Mouse (Mus musculus) gonadal fat pad, adult 2 months (tissue): Measurements from ENCODE around the gene Elmod2. TPM values are rescaled to one million over a fixed set of nuclear protein-coding genes. Genes with fewer than 3 reads are reported as not detected.

Experiments
- DNase-seq: peaks from one replicate; pipeline ENCODE4 v3.0.0-alpha.2; 2012; ENCODE audit warnings: low read depth
- polyA plus RNA-seq: library from polyadenylated mRNA; depleted of rRNA; stranded (reverse); fragments of >200 nt; gene quantifications from 2 replicates; pipeline ENCODE4 v1.2.3, GENCODE M21; 2012; rRNA removed

The Elmod2 gene
- polyA plus RNA-seq, 1 experiment, result 7.4 TPM

DNA sequence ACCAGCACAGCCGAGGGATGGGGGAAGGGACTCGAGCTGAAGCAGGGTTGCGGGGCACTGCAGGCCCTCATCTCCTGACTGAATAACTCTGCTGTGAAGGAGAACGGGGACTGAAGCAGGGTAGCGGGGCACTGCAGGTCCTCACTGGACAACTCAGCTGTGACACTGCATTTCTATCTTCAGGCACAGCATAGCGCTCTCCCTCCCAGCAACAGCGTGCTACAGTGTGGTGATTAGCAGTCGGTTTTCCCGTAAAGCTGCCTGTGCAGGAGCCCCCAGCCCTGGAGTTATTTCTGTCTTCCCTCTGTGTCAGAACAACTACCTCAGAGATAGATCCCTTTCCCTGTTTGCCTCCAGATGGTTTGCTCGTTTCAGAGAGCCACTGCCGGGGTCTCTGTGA lies 57.8 kb downstream of the Elmod2 start:
- no peak for DNase-seq

GRCm38 (mm10) chr8:83272464-83272863 lies 59.8 kb downstream of the Elmod2 start:
- no peak for DNase-seq

DNA sequence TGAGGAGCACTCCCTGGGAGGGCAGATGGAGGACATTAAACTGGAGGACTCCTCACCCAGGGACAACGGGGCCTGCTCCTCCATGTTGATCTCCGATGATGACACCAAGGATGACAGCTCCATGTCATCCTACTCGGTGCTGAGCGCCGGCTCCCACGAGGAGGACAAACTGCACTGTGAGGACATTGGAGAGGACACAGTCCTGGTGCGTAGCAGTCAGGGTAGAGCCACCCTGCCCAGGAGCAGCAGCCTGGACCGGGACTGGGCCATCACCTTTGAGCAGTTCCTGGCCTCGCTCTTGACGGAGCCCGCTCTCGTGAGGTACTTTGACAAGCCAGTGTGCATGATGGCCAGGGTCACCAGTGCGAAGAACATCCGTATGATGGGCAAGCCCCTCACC lies 61.1 kb downstream of the Elmod2 start:
- no peak for DNase-seq

Other genes with a start within 250 kb of the Elmod2 start
- gene Tbc1d9, start 167.1 kb downstream of the Elmod2 start, polyA plus RNA-seq, result 27.1 and 51.2 TPM in 2 replicates
- gene Gm10645, start 166.3 kb downstream of the Elmod2 start, polyA plus RNA-seq, result 4.8 and 5.6 TPM in 2 replicates
- 0.25 and 0.59 TPM in 2 replicates for gene Ucp1, start 42.1 kb downstream of the Elmod2 start, polyA plus RNA-seq
- gene Mgat4d, start 16.0 kb upstream of the Elmod2 start, polyA plus RNA-seq, result not detected in 2 replicates
- 0.15 and 0.42 TPM in 2 replicates for gene Clgn, start 57.4 kb upstream of the Elmod2 start, polyA plus RNA-seq
- gene Scoc, start 125.9 kb upstream of the Elmod2 start, polyA plus RNA-seq, result 10.6 and 14.3 TPM in 2 replicates
- gene Olfr370, start 203.3 kb upstream of the Elmod2 start, polyA plus RNA-seq, result 0.11 TPM in 1 of 2 replicates, not detected in the other
- gene Ndufb7, start 234.2 kb upstream of the Elmod2 start, polyA plus RNA-seq, result 509 and 536 TPM in 2 replicates